Mouse (Mus musculus): ENCODE results near the gene Ypel5.

The Ypel5 gene

GRCm38 (mm10) chr17:72836158-72837115, at the start of gene Ypel5:
Gene Ypel5 (plus strand): TSS chr17:72836453.
- Histone ChIP-seq H3K36me3 (ENCODE audit: control insufficient read depth, insufficient read depth, low read length, poor library complexity, severe bottlenecking) (no peaks in the 10 kb centered on the region), H3K27me3 (ENCODE audit: control insufficient read depth, insufficient read depth, low read length, poor library complexity, severe bottlenecking) (no peaks in the 10 kb centered on the region)
- peak; percentile 99 for DNase-seq (ENCODE audit: low read depth, low spot score)

GRCm38 (mm10) chr17:72787886-72788436, 48.3 kb upstream of the Ypel5 start:
- Histone ChIP-seq H3K36me3 (ENCODE audit: control insufficient read depth, insufficient read depth, low read length, poor library complexity, severe bottlenecking) (no peaks in the 10 kb centered on the region), H3K27me3 (ENCODE audit: control insufficient read depth, insufficient read depth, low read length, poor library complexity, severe bottlenecking) (no peaks in the 10 kb centered on the region)
- no peak for DNase-seq (ENCODE audit: low read depth, low spot score)

- DNase-seq (ENCODE audit: low read depth, low spot score), result no peak
Observed at GRCm38 (mm10) chr17:72793278-72793677, 43.0 kb upstream of the Ypel5 start.

GRCm38 (mm10) chr17:72794660-72795059, 41.6 kb upstream of the Ypel5 start:
- Histone ChIP-seq H3K36me3 (ENCODE audit: control insufficient read depth, insufficient read depth, low read length, poor library complexity, severe bottlenecking) (no peaks in the 10 kb centered on the region), H3K27me3 (ENCODE audit: control insufficient read depth, insufficient read depth, low read length, poor library complexity, severe bottlenecking) (no peaks in the 10 kb centered on the region)
- no peak for DNase-seq (ENCODE audit: low read depth, low spot score)

More at GRCm38 (mm10) chr17:72793278-72793677, 43.0 kb upstream of the Ypel5 start:
- Histone ChIP-seq H3K27me3 (ENCODE audit: control insufficient read depth, insufficient read depth, low read length, poor library complexity, severe bottlenecking) (no peaks in the 10 kb centered on the region), H3K36me3 (ENCODE audit: control insufficient read depth, insufficient read depth, low read length, poor library complexity, severe bottlenecking) (no peaks in the 10 kb centered on the region)

GRCm38 (mm10) chr17:72795392-72796047, 40.7 kb upstream of the Ypel5 start:
- H3K27me3 ChIP-seq (ENCODE audit: control insufficient read depth, insufficient read depth, low read length, poor library complexity, severe bottlenecking), result no peaks in the 10 kb centered on the region
- H3K36me3 ChIP-seq (ENCODE audit: control insufficient read depth, insufficient read depth, low read length, poor library complexity, severe bottlenecking), result no peaks in the 10 kb centered on the region
- DNase-seq (ENCODE audit: low read depth, low spot score), result no peak

GRCm38 (mm10) chr17:72796506-72796905, 39.7 kb upstream of the Ypel5 start:
- no peaks in the 10 kb centered on the region for H3K36me3 ChIP-seq (ENCODE audit: control insufficient read depth, insufficient read depth, low read length, poor library complexity, severe bottlenecking)
- H3K27me3 ChIP-seq (ENCODE audit: control insufficient read depth, insufficient read depth, low read length, poor library complexity, severe bottlenecking), result no peaks in the 10 kb centered on the region
- peak; percentile 37 for DNase-seq (ENCODE audit: low read depth, low spot score)

- H3K36me3 ChIP-seq (ENCODE audit: control insufficient read depth, insufficient read depth, low read length, poor library complexity, severe bottlenecking), result no peaks in the 10 kb centered on the region
- H3K27me3 ChIP-seq (ENCODE audit: control insufficient read depth, insufficient read depth, low read length, poor library complexity, severe bottlenecking), result no peaks in the 10 kb centered on the region
- DNase-seq (ENCODE audit: low read depth, low spot score), result peak; percentile 70
Observed at GRCm38 (mm10) chr17:72797867-72798266, 38.4 kb upstream of the Ypel5 start.

- H3K36me3 ChIP-seq (ENCODE audit: control insufficient read depth, insufficient read depth, low read length, poor library complexity, severe bottlenecking), result no peaks in the 10 kb centered on the region
Observed at GRCm38 (mm10) chr17:72809942-72810654, 26.2 kb upstream of the Ypel5 start.

GRCm38 (mm10) chr17:72813419-72814315, 22.6 kb upstream of the Ypel5 start:
- no peaks in the 10 kb centered on the region; the same call in 1 of the 2 replicates for H3K27me3 ChIP-seq (ENCODE audit: control insufficient read depth, insufficient read depth, low read length, poor library complexity, severe bottlenecking)
- no peaks in the 10 kb centered on the region for H3K36me3 ChIP-seq (ENCODE audit: control insufficient read depth, insufficient read depth, low read length, poor library complexity, severe bottlenecking)
- peak; percentile 71 for DNase-seq (ENCODE audit: low read depth, low spot score)

More at GRCm38 (mm10) chr17:72809942-72810654, 26.2 kb upstream of the Ypel5 start:
- no peaks in the 10 kb centered on the region for H3K27me3 ChIP-seq (ENCODE audit: control insufficient read depth, insufficient read depth, low read length, poor library complexity, severe bottlenecking)
- no peak for DNase-seq (ENCODE audit: low read depth, low spot score)

- Histone ChIP-seq H3K36me3 (ENCODE audit: control insufficient read depth, insufficient read depth, low read length, poor library complexity, severe bottlenecking) (no peaks in the 10 kb centered on the region), H3K27me3 (ENCODE audit: control insufficient read depth, insufficient read depth, low read length, poor library complexity, severe bottlenecking) (no peaks in the 10 kb centered on the region; the same call in 1 of the 2 replicates)
- DNase-seq (ENCODE audit: low read depth, low spot score), result no peak
Observed at GRCm38 (mm10) chr17:72817574-72817973, 18.7 kb upstream of the Ypel5 start.

GRCm38 (mm10) chr17:72819714-72820113, 16.5 kb upstream of the Ypel5 start:
- Histone ChIP-seq H3K27me3 (ENCODE audit: control insufficient read depth, insufficient read depth, low read length, poor library complexity, severe bottlenecking) (no peaks in the 10 kb centered on the region; the same call in 1 of the 2 replicates), H3K36me3 (ENCODE audit: control insufficient read depth, insufficient read depth, low read length, poor library complexity, severe bottlenecking) (no peaks in the 10 kb centered on the region)
- no peak for DNase-seq (ENCODE audit: low read depth, low spot score)

GRCm38 (mm10) chr17:72820425-72820824, 15.8 kb upstream of the Ypel5 start:
- DNase-seq (ENCODE audit: low read depth, low spot score), result no peak
- no peaks in the 10 kb centered on the region; the same call in 1 of the 2 replicates for H3K27me3 ChIP-seq (ENCODE audit: control insufficient read depth, insufficient read depth, low read length, poor library complexity, severe bottlenecking)
- H3K36me3 ChIP-seq (ENCODE audit: control insufficient read depth, insufficient read depth, low read length, poor library complexity, severe bottlenecking), result no peaks in the 10 kb centered on the region

GRCm38 (mm10) chr17:72821923-72822322, 14.3 kb upstream of the Ypel5 start:
- Histone ChIP-seq H3K27me3 (ENCODE audit: control insufficient read depth, insufficient read depth, low read length, poor library complexity, severe bottlenecking) (no peaks in the 10 kb centered on the region; the same call in 1 of the 2 replicates), H3K36me3 (ENCODE audit: control insufficient read depth, insufficient read depth, low read length, poor library complexity, severe bottlenecking) (no peaks in the 10 kb centered on the region)
- no peak for DNase-seq (ENCODE audit: low read depth, low spot score)
